Mouse (Mus musculus) heart, adult 2 months (tissue): ENCODE results near the gene Mapk6.

Experiments
- CTCF ChIP-seq: fragments of 200-600 bp; IDR thresholded peaks from 2 replicates; pipeline ENCODE4 v1.8.1; 2022; ENCODE audit warnings: antibody characterized with exemption, mild to moderate bottlenecking, moderate library complexity
- POLR2A ChIP-seq: fragments of 200-500 bp; IDR thresholded peaks from 2 replicates; pipeline ENCODE4 v1.6.1; 2011; ENCODE audit warnings: mild to moderate bottlenecking, low read depth, low read length, control low read depth; ENCODE audit not compliant: insufficient read depth

- TF ChIP-seq POLR2A, result no peak
- no peak for TF ChIP-seq CTCF
Observed at GRCm38 (mm10) chr9:75328047-75328446, 81.8 kb downstream of the Mapk6 start.
